Mouse (Mus musculus) layer of hippocampus, adult 18-20 months (tissue): ENCODE measurements at regions not wholly inside any gene's neighbourhood (a gene's known extent, or its start where the extent isn't known, plus 50 kb on each side); places are given as distances from the start of the nearest gene placed in this dataset.

Experiments used
- DNase-seq, 2 experiments: peaks; one replicate each; pipeline ENCODE4 v3.0.0; 2022; ENCODE audit warnings: low spot score in 2 of 2

DNA sequence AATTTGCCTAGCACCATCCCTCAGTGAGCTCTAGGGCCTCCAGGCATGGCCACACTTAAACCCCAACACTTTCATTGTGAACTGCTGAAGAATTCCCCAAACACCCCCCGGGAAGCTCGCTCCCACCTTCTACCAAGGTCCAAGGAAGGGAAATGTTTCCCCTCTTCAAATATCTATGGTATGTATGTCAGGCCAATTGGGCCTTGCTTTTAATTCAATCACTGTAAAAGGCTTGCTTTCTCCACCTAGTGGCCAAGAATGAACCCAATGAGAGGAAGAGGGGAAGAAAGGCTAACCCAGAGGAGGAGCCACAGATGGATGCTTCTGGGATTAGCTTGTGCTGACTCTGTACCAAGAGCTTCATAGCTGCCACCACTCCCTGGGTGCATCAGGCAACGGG, 336.3 kb upstream of the Tgfbr2 start:
- peak in 1 of 2 experiments; percentile 56 for DNase-seq

DNA sequence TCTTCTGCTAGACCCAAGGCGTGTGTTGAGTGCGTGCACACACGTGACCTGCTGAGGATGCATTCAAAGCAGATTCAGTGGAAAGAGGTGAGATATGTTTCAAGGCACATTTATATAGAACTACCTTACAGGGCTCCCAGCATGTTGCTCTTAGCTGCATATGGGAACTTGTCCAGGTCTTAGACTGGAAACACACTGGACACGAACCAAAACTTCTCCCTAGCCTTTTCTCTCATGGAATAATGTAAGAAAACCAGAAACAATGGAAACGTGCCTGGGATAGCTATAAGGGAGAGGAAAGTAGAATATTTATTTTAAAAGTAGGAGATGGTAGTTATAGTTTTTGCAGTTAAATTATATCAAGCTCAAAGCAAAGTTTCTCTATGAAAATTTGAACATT, 332.6 kb upstream of the Tgfbr2 start:
- DNase-seq: no peak

DNA sequence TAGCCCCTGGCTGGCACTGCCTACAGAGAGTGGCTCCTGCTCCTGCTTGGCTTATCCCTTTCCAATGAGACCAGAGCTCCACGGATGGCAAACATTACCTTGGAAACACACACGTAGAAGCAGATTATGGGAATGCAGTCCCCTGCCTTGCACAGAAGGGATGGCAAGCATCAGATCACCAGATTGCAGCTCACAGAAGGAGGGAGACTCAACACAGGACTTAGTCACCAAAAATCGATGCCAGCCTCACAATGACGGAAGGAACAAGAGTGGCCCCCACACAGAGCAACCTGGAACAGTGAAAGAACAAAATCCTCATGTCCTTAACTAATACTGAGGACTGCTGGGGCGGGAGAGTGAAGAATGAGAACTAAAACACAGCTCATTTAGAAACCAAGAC, 327.7 kb upstream of the Tgfbr2 start:
- DNase-seq: peak; percentile 83 to 88

GRCm38 (mm10) chr9:116500951-116501350, 325.8 kb upstream of the Tgfbr2 start:
- no peak for DNase-seq

DNA sequence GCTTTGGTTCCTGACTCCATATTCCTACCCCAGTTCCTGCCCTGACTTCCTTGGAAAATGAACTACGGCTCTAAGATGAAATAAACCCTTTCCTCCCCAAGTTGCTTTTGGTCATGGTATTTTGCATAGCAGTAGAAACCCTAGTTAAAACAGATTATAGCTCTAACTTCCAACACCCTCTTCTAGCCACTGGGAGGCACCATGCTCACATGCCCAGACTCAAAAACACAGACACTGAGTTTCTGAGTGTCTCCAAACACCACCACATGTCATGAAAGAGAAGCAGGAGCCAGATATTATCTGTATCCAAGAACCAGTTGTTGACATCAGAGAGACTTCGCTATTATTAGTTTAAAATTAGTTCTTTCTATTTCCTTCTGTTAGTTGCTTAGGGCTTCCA, 316.1 kb upstream of the Tgfbr2 start:
- DNase-seq: no peak

- DNase-seq: peak in 1 of 2 experiments; percentile 51
Measured at GRCm38 (mm10) chr9:116489787-116490186, 314.6 kb upstream of the Tgfbr2 start.

DNA sequence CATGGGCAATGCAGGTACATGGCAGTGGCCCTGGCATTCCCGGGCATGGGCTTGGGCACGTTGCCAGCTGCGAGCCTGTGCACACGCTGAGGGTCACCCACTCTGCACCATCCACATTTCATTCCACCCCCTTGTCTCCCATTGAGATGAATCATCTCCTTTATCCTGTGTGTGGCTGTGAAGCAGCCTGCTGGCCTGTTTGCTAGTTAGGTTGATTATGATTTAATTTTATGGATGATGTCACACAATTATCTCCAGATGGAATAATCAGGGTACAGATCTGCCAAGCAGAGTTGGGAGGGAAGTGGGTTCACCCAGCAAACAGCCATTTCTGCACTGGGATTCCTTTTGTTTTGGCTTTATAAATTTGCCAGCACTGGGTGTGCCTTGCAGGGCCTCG, 314.1 kb upstream of the Tgfbr2 start:
- DNase-seq: peak; percentile 23 to 78

- no peak for DNase-seq
Measured at GRCm38 (mm10) chr9:116477309-116477708, 302.1 kb upstream of the Tgfbr2 start.

DNA sequence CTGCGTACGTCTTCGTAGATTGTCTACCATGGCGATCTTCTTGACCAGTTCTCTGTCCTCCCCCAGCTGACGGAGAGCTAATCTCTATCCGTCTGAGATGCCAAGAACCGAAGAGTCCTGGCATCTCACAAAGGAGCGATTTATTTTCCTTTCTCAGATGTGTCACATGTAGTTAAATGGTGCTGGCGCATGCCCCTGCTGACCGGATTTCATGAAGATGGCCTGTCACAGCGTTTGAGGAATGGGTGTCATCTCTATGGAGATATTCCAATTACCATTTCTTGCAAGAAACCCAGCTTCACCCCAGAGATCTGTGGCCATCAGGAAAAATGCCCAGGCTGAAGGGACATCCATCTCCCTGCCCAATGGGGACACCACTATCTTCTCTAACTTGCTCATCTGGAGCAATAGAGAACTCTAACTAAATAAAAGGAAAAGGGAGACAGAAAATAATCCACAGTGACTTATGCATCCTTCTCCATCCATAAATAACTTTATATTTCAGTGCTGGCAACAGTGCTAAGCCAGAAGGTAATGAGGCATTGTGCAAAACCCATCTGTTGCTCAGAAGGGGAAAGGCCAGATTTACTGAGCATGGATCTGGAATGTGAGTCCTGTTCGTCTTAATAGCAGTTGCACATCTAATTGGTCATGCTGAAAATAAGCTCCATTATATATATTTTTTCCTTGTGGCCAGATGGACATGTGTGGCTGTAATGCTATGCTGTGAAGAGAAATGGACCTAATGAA, 300.2 kb upstream of the Tgfbr2 start:
- peak; percentile 44 to 81 for DNase-seq

DNA sequence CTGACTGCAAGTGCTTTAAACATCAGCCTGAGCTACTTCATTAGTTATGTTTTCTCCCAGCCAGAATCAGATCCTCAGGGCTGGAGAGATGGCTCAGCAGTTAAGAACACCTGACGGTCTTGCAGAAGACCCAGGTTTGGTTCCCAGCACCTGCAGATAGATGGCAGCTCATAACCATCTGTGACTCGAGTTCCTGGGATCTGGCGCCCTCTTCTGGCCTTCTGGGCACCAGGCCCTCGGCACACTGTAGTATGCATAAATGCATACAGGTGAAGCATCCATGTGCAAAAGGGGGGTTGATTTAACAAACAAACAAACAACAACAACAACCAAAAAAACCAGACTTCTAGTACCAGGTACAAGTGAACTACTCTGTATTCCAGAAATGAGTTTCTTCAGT, 297.7 kb upstream of the Tgfbr2 start:
- no peak for DNase-seq

- no peak for DNase-seq
Measured at GRCm38 (mm10) chr9:116468569-116469250, 293.6 kb upstream of the Tgfbr2 start.

DNA sequence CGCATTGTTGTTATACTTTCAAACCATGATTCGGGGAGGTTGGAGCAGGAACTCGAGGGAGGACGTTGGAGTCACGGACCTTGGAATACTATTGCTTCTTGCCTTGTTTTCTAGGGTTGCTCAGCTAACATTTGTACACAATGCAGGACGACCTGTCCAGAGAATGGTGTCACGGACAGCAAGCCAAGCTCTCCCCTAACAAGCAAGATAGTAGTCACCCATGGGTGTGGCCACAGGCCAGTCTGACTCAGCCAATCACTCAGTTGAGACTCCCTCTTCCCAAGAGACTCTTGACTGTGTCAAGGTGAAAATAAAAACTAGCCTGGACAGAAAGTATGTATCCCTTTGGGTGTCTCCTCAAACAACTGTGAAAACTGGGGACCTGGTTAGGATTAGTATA, 291.2 kb upstream of the Tgfbr2 start:
- DNase-seq: no peak

- no peak for DNase-seq
Measured at GRCm38 (mm10) chr9:116464626-116465025, 289.5 kb upstream of the Tgfbr2 start.

DNA sequence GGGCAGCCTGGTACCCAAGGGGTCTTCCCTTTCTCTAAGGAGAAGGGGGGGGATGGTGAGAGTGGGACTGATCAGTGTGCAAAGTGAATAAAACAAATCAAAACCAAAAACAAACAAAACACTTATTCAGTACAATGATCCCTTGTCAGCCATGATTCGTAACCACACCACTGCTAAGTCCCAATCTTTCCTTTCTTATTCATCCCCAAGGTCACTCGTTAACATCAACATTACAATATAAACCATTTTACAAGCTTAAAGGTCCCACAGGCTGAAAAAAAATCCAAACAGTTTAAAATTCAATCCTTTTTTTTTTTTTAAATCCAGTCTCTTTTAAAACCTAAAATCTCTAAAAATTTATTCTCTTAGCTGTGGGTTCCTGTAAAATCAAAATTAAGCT, 287.1 kb upstream of the Tgfbr2 start:
- no peak for DNase-seq

DNA sequence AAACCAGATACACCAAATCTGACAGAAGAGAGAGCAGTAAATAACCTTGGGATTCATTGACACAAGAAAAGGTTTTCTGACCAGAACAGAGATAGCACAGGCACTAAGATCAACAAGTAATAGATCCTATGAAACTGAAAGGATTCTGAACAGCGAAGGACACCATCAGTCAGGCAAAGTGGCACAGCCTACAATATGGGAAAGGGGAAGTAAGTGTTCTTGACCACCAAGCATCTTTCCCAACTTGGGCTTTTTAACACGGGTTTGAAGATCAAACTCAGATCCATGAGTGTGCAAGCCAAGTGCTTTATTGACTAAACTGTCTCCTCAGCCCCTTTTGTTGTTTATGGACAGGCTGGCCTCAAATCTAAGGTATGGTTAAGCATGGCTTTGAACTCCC, 284.9 kb upstream of the Tgfbr2 start:
- DNase-seq: no peak

DNA sequence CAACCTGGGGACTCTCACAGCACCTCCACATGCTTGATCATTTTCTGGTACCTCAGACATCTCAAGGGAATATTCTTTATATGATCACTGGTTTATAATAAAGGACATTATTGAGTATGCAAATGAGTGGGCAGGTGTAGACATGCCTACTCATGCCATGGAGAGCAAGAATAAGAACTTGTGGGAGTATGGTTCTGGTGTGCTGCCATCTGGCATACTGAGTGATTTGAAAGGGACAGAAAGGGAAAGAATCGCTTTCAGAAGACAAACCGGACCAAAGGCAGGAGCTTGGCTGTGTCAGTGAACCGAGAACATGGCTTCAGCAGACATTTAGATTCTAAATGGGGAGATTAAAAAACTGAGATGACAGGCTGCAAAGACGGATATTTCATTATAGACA, 276.9 kb upstream of the Tgfbr2 start:
- DNase-seq: peak in 1 of 2 experiments; percentile 59

DNA sequence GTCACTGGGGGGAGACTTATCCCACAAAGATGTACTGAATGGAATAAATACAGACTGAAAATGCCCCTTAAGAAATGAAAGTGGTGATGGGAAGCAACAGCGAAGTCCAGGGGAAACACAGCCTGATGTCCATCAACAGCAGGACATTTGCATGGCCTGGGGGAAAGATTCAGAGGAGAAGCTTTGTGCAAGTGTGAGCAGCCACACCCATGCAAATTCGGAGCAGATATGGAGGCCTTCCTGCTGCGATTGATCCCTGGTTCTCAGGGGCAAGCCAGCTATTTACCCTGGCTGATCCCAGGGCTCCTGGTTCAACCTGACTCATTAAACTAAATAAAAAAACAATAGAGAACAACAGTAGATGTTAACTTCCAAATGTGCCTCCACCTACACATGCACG, 275.7 kb upstream of the Tgfbr2 start:
- DNase-seq: no peak

- DNase-seq: no peak
Measured at GRCm38 (mm10) chr9:116447734-116448133, 272.6 kb upstream of the Tgfbr2 start.

DNA sequence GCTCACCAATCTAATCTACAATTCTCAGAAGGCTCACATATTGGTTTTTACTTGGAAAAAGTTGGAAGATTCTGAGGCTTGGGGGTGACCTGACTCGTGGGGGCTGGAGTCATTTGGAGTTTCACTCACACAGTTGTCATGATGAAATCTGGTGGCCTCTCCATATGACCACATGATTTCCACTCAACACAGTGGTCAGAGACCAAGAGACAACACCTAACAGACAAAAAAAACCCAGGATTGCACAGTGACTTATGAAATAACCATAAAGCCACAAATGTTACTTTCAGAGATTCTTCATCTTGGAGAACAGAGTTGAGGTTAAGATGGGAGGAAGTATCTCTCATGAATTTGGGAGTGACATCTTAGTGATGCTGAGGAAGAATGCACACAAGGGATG, 263.4 kb upstream of the Tgfbr2 start:
- DNase-seq: no peak

GRCm38 (mm10) chr9:116434414-116434813, 259.3 kb upstream of the Tgfbr2 start:
- no peak for DNase-seq

GRCm38 (mm10) chr9:116429061-116429460, 253.9 kb upstream of the Tgfbr2 start:
- DNase-seq: no peak

GRCm38 (mm10) chr9:116428475-116428874, 253.3 kb upstream of the Tgfbr2 start:
- no peak for DNase-seq

GRCm38 (mm10) chr9:116427278-116427677, 252.1 kb upstream of the Tgfbr2 start:
- peak; percentile 3 to 11 for DNase-seq
